Mouse (Mus musculus): ENCODE measurements at regions not wholly inside any gene's neighbourhood (a gene's known extent, or its start where the extent isn't known, plus 50 kb on each side); places are given as distances from the start of the nearest gene placed in this dataset.

DNA sequence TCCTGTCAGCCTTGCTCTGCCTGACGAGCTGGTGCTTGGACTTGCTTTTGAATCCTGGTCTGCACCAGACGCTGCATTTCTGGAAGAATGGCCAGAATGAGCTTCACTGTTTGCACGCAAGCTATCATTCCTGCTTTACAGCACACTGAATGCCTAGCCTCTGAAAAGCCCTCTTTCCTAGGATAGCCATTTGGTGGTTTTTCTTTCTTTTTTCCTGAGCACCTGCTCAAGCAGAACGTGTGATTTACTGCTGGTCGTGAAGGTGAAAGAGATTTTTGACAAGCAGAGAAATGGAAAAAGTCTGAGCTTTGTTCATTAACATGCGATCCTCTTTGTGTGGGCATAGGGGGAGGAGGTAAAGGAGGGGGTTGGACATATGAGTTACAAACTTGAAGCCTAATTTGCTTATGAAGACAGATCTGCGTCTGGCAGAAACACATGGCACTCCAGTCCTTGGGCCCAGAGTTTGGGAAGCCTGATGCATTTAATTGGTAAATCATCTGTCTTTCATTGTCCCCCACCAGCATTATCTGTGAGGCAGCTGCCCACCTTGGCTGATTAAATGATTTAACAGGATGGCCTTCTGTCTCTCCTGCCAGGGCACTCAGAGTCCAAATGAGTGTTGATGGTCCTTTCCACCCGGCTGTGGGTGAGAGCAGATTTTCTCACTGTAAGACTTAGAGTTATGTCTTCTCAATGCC, 457.1 kb upstream of the Plxna2 start:
- no peak for TF ChIP-seq CTCF (IDR thresholded peaks at IDR 0.05; ENCODE audit: low read depth, low read length)
- no peak for TF ChIP-seq POLR2A (IDR thresholded peaks at IDR 0.05; ENCODE audit: borderline replicate concordance, low read depth, low read length)
